Mouse (Mus musculus) hindbrain, embryonic 13.5 days (tissue): ENCODE data around the gene Arhgef33. TPM values are rescaled to one million over a fixed set of nuclear protein-coding genes. Genes with fewer than 3 reads are reported as not detected.
"Not testable (repeated sequence)": the region's sequence is repeated elsewhere in the genome, so short reads cannot be mapped to it uniquely, and the experiment has no call there.

Source experiments
- ATAC-seq: fragments of 200-750 bp; cut with Nextera tagmentation; 2 replicates; pipeline ENCODE4 v1.8.0; 2017; ENCODE audit warnings: moderate TSS enrichment; ENCODE audit not compliant: low FRiP score
- H3K27ac ChIP-seq: fragments of 300-500 bp; sonication (generic); 2 replicates; pipeline ENCODE4 v1.5.1; 2015; ENCODE audit warnings: inconsistent platforms, mild to moderate bottlenecking, moderate library complexity
- H3K27me3 ChIP-seq: fragments of 300-500 bp; sonication (generic); 2 replicates; pipeline ENCODE4 v1.6.1; 2015; ENCODE audit warnings: mild to moderate bottlenecking, inconsistent platforms
- H3K36me3 ChIP-seq: fragments of 300-500 bp; sonication (generic); 2 replicates; pipeline ENCODE4 v1.6.1; 2015; ENCODE audit warnings: mild to moderate bottlenecking, inconsistent platforms
- H3K4me1 ChIP-seq: fragments of 300-500 bp; sonication (generic); replicated peaks from 2 replicates; pipeline ENCODE4 v1.6.1; 2015; ENCODE audit warnings: inconsistent platforms
- H3K4me2 ChIP-seq: fragments of 300-500 bp; sonication (generic); 2 replicates; pipeline ENCODE4 v1.6.1; 2015; ENCODE audit warnings: inconsistent platforms, mild to moderate bottlenecking, moderate library complexity
- H3K4me3 ChIP-seq: fragments of 300-500 bp; sonication (generic); 2 replicates; pipeline ENCODE4 v1.5.1; 2015; ENCODE audit warnings: mild to moderate bottlenecking, inconsistent platforms
- H3K9ac ChIP-seq: fragments of 300-500 bp; sonication (generic); 2 replicates; pipeline ENCODE4 v1.6.1; 2015; ENCODE audit warnings: mild to moderate bottlenecking, inconsistent platforms
- H3K9me3 ChIP-seq: fragments of 300-500 bp; sonication (generic); 2 replicates; pipeline ENCODE4 v1.6.1; 2016; ENCODE audit warnings: inconsistent platforms
- WGBS: fragments of 180-500 bp; shearing (Covaris S2); methylation state at CpG from one replicate; pipeline ENCODE4 v1.1.7; 2015; 5-methylcytosine and 5-hydroxymethylcytosine counted together
- polyA plus RNA-seq: library from polyadenylated mRNA; unstranded; fragments of >200 nt; fragmentation: Nextera tagmentation; extraction: Ambion mirVana; gene quantifications from 2 replicates; pipeline ENCODE4 v1.2.1, GENCODE M21; 2015

Gene Arhgef33
- 1.2 and 1.5 TPM in 2 replicates for polyA plus RNA-seq

GRCm38 (mm10) chr17:80307251-80307650 is at the start of gene Arhgef33:
TSS of gene Arhgef33 (plus strand) at chr17:80307407.
- WGBS: 96% methylated on average over 1 of the region's 1 CpGs

GRCm38 (mm10) chr17:80267065-80267464 is 40.1 kb upstream of the Arhgef33 start:
- Histone ChIP-seq H3K27ac (no peak overlapping the region), H3K36me3 (peaks cover 93% of the 10 kb centered on the region), H3K9me3 (no peaks in the 10 kb centered on the region), H3K4me2 (no peak overlapping the region), H3K4me1 (no peaks in the 10 kb centered on the region), H3K27me3 (no peaks in the 10 kb centered on the region), H3K4me3 (no peak overlapping the region), H3K9ac (no peak overlapping the region)
- WGBS: 91% methylated on average over 4 of the region's 4 CpGs
- ATAC-seq: no peak

More at GRCm38 (mm10) chr17:80307251-80307650, at the start of gene Arhgef33:
- no peaks in the 10 kb centered on the region for H3K27me3 ChIP-seq
- peaks cover 4% of the 10 kb centered on the region for H3K4me1 ChIP-seq
- no peak within 1 kb of the TSS for H3K4me2 ChIP-seq
- H3K4me3 ChIP-seq: no peak within 1 kb of the TSS
- no peak within 1 kb of the TSS for H3K27ac ChIP-seq
- H3K9me3 ChIP-seq: no peaks in the 10 kb centered on the region
- ATAC-seq: no peak
- H3K36me3 ChIP-seq: no peaks in the 10 kb centered on the region
- H3K9ac ChIP-seq: no peak within 1 kb of the TSS

- ATAC-seq: no peak
- no peak overlapping the region for H3K4me2 ChIP-seq
- over 99% methylated on average over 3 of the region's 3 CpGs for WGBS
- no peak overlapping the region for H3K9ac ChIP-seq
- no peak overlapping the region for H3K27ac ChIP-seq
- H3K9me3 ChIP-seq: no peaks in the 10 kb centered on the region
- H3K4me3 ChIP-seq: no peak overlapping the region
- no peaks in the 10 kb centered on the region for H3K4me1 ChIP-seq
- no peaks in the 10 kb centered on the region for H3K27me3 ChIP-seq
- H3K36me3 ChIP-seq: peaks cover 93% of the 10 kb centered on the region
Measured at GRCm38 (mm10) chr17:80268151-80268550, 39.1 kb upstream of the Arhgef33 start.

- not testable (repeated sequence) for H3K27ac ChIP-seq, H3K9me3 ChIP-seq, H3K9ac ChIP-seq, H3K4me1 ChIP-seq, ATAC-seq, H3K27me3 ChIP-seq, H3K4me2 ChIP-seq, H3K4me3 ChIP-seq
- H3K36me3 ChIP-seq: peaks cover 92% of the 10 kb centered on the region
- 91% methylated on average over 7 of the region's 7 CpGs for WGBS
Measured at GRCm38 (mm10) chr17:80270622-80271021, 36.6 kb upstream of the Arhgef33 start.

GRCm38 (mm10) chr17:80278255-80278654 is 29.0 kb upstream of the Arhgef33 start:
- no peak for ATAC-seq

GRCm38 (mm10) chr17:80279340-80280070 is 27.7 kb upstream of the Arhgef33 start:
- no peaks in the 10 kb centered on the region for H3K9me3 ChIP-seq
- no peaks in the 10 kb centered on the region; the same call in 1 of the 2 replicates for H3K4me1 ChIP-seq
- peaks cover 61% of the 10 kb centered on the region for H3K36me3 ChIP-seq
- no peak overlapping the region for H3K4me2 ChIP-seq
- H3K27ac ChIP-seq: no peak overlapping the region
- no peak overlapping the region for H3K4me3 ChIP-seq
- WGBS: 95% methylated on average over 8 of the region's 8 CpGs
- H3K9ac ChIP-seq: no peak overlapping the region
- no peak for ATAC-seq
- H3K27me3 ChIP-seq: no peaks in the 10 kb centered on the region

More at GRCm38 (mm10) chr17:80278255-80278654, 29.0 kb upstream of the Arhgef33 start:
- no peak overlapping the region for H3K27ac ChIP-seq
- no peak overlapping the region for H3K4me2 ChIP-seq
- H3K4me3 ChIP-seq: no peak overlapping the region
- H3K9me3 ChIP-seq: no peaks in the 10 kb centered on the region
- H3K4me1 ChIP-seq: no peaks in the 10 kb centered on the region; the same call in 1 of the 2 replicates
- no peaks in the 10 kb centered on the region for H3K27me3 ChIP-seq
- no peak overlapping the region for H3K9ac ChIP-seq
- 97% methylated on average over 4 of the region's 4 CpGs for WGBS
- peaks cover 71% of the 10 kb centered on the region for H3K36me3 ChIP-seq

- no peak overlapping the region for H3K4me3 ChIP-seq
- H3K27ac ChIP-seq: no peak overlapping the region
- H3K4me2 ChIP-seq: no peak overlapping the region
- H3K9ac ChIP-seq: no peak overlapping the region
- ATAC-seq: no peak
- H3K36me3 ChIP-seq: peaks cover 18% of the 10 kb centered on the region
- 80% methylated on average over 4 of the region's 4 CpGs for WGBS
- peaks cover 15% of the 10 kb centered on the region for H3K4me1 ChIP-seq
- no peaks in the 10 kb centered on the region for H3K9me3 ChIP-seq
- H3K27me3 ChIP-seq: no peaks in the 10 kb centered on the region
Measured at GRCm38 (mm10) chr17:80284446-80284845, 22.8 kb upstream of the Arhgef33 start.

- ATAC-seq: no peak
- H3K4me1 ChIP-seq: peaks cover 15% of the 10 kb centered on the region
- H3K27me3 ChIP-seq: no peaks in the 10 kb centered on the region
- no peak overlapping the region for H3K4me3 ChIP-seq
- H3K4me2 ChIP-seq: peak overlapping the region; percentile 70
- no peaks in the 10 kb centered on the region for H3K9me3 ChIP-seq
- peaks cover 3% of the 10 kb centered on the region; the same call in 1 of the 2 replicates for H3K36me3 ChIP-seq
- no peak overlapping the region for H3K9ac ChIP-seq
- no peak overlapping the region for H3K27ac ChIP-seq
- 90% methylated on average over 6 of the region's 6 CpGs for WGBS
Measured at GRCm38 (mm10) chr17:80288012-80288411, 19.2 kb upstream of the Arhgef33 start.

GRCm38 (mm10) chr17:80289280-80290073 is 17.7 kb upstream of the Arhgef33 start:
- Histone ChIP-seq H3K36me3 (no peaks in the 10 kb centered on the region; the same call in 1 of the 2 replicates), H3K27me3 (no peaks in the 10 kb centered on the region), H3K9me3 (no peaks in the 10 kb centered on the region), H3K27ac (peak overlapping the region; percentile 94), H3K4me1 (peaks cover 15% of the 10 kb centered on the region), H3K9ac (peak overlapping the region; percentile 92), H3K4me3 (peak overlapping the region; percentile 90), H3K4me2 (peak overlapping the region; percentile 70)
- no peak; the same call in 1 of the 2 replicates for ATAC-seq
- 2% methylated on average over 25 of the region's 30 CpGs for WGBS

GRCm38 (mm10) chr17:80290074-80290657 is 17.0 kb upstream of the Arhgef33 start, which contains the start of the genes Morn2 and Dhx57:
TSS of gene Morn2 (plus strand) at chr17:80290203.
TSS of gene Dhx57 (minus strand) at chr17:80290476.
- peak within 1 kb of the TSS; percentile 70 for H3K4me2 ChIP-seq
- H3K4me3 ChIP-seq: peak within 1 kb of the TSS; percentile 90
- H3K4me1 ChIP-seq: peaks cover 15% of the 10 kb centered on the region
- H3K36me3 ChIP-seq: no peaks in the 10 kb centered on the region
- H3K27me3 ChIP-seq: no peaks in the 10 kb centered on the region
- under 1% methylated on average over 31 of the region's 35 CpGs for WGBS
- no peaks in the 10 kb centered on the region for H3K9me3 ChIP-seq
- ATAC-seq: peak; percentile 100
- peak within 1 kb of the TSS; percentile 92 for H3K9ac ChIP-seq
- H3K27ac ChIP-seq: peak within 1 kb of the TSS; percentile 94

- WGBS: 29% methylated on average over 2 of the region's 2 CpGs
- ATAC-seq: no peak
- no peak overlapping the region for H3K4me2 ChIP-seq
Measured at GRCm38 (mm10) chr17:80291148-80291547, 16.1 kb upstream of the Arhgef33 start.

GRCm38 (mm10) chr17:80295258-80295657 is 11.9 kb upstream of the Arhgef33 start:
- H3K27me3 ChIP-seq: no peaks in the 10 kb centered on the region
- no peaks in the 10 kb centered on the region for H3K36me3 ChIP-seq
- no peaks in the 10 kb centered on the region for H3K4me1 ChIP-seq
- no peak overlapping the region for H3K4me3 ChIP-seq
- H3K9ac ChIP-seq: no peak overlapping the region
- ATAC-seq: no peak
- H3K4me2 ChIP-seq: no peak overlapping the region
- 94% methylated on average over 5 of the region's 5 CpGs for WGBS
- no peaks in the 10 kb centered on the region for H3K9me3 ChIP-seq
- H3K27ac ChIP-seq: no peak overlapping the region

More at GRCm38 (mm10) chr17:80291148-80291547, 16.1 kb upstream of the Arhgef33 start:
- Histone ChIP-seq H3K4me1 (peaks cover 15% of the 10 kb centered on the region), H3K36me3 (no peaks in the 10 kb centered on the region), H3K27ac (no peak overlapping the region), H3K9ac (no peak overlapping the region), H3K27me3 (no peaks in the 10 kb centered on the region), H3K4me3 (no peak overlapping the region), H3K9me3 (no peaks in the 10 kb centered on the region)
